Mouse (Mus musculus) natural killer cell, adult 2 months (primary cell): ENCODE data around the gene Tulp2.
"Not testable (repeated sequence)": the region's sequence is repeated elsewhere in the genome, so short reads cannot be mapped to it uniquely, and the experiment has no call there.

ENCODE experiments used
- DNase-seq, 2 experiments: peaks; one replicate each; pipeline ENCODE4 v3.0.0; 2022; ENCODE audit warnings: low spot score in 2 of 2

Gene Tulp2

GRCm38 (mm10) chr7:45459564-45460140, 22.0 kb upstream of the Tulp2 start, which contains the start of gene Ftl1:
TSS of gene Ftl1 (minus strand) at chr7:45459884.
- peak; percentile 93 to 96 for DNase-seq

- no peak for DNase-seq
Observed at GRCm38 (mm10) chr7:45460377-45460776, 21.3 kb upstream of the Tulp2 start.

DNA sequence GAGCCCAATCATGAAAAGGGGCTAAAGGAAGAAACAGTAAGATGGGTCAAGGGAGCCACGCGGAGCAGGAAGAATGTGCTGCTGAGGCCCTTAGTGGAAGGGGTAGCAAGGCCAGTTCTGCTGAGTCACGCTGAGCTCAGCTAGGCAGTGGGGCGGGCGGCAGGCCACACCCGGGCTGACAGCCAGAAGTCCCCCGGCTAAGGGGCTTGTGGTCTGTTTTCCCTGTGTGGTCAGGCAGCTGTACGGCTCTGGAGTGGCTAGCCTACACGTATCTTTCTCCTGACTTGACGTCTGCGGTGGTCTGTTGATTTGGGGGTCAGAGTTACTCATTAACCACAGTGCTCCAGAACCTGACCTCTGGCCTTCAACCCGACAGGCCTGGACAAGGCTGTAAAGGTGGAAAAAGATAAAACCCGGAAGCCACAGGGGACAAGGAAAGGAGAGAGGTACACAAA, 20.8 kb upstream of the Tulp2 start:
- DNase-seq, result peak; percentile 38 to 46

GRCm38 (mm10) chr7:45461326-45461725, 20.4 kb upstream of the Tulp2 start:
- no peak for DNase-seq

- no peak for DNase-seq
Observed at GRCm38 (mm10) chr7:45461781-45462180, 19.9 kb upstream of the Tulp2 start.

- DNase-seq, result no peak
Observed at GRCm38 (mm10) chr7:45462325-45462724, 19.4 kb upstream of the Tulp2 start.

GRCm38 (mm10) chr7:45462868-45463267, 18.8 kb upstream of the Tulp2 start:
- DNase-seq, result not testable (repeated sequence)

GRCm38 (mm10) chr7:45463987-45464778, 17.5 kb upstream of the Tulp2 start:
- DNase-seq, result no peak

GRCm38 (mm10) chr7:45465112-45465511, 16.6 kb upstream of the Tulp2 start:
- DNase-seq, result no peak

DNA sequence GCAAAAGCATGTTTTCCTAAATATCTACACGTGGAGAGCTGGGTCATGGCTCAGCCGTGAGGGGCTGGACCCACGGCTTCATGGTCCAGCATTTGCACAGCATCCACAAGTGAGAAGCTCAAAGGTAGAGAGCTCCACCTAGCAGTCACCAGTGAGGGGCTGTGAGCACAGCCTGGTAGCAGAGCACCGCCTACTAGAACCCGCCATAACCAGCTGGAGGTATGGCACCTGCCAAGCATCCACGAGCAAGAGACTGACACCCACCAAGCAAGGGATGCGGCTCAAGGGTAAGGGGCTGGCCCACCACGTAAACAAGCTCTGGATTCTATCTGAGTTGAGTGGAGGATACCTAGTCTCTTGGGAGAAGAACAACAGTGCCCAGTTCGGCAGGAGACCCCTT, 16.1 kb upstream of the Tulp2 start:
- no peak for DNase-seq

DNA sequence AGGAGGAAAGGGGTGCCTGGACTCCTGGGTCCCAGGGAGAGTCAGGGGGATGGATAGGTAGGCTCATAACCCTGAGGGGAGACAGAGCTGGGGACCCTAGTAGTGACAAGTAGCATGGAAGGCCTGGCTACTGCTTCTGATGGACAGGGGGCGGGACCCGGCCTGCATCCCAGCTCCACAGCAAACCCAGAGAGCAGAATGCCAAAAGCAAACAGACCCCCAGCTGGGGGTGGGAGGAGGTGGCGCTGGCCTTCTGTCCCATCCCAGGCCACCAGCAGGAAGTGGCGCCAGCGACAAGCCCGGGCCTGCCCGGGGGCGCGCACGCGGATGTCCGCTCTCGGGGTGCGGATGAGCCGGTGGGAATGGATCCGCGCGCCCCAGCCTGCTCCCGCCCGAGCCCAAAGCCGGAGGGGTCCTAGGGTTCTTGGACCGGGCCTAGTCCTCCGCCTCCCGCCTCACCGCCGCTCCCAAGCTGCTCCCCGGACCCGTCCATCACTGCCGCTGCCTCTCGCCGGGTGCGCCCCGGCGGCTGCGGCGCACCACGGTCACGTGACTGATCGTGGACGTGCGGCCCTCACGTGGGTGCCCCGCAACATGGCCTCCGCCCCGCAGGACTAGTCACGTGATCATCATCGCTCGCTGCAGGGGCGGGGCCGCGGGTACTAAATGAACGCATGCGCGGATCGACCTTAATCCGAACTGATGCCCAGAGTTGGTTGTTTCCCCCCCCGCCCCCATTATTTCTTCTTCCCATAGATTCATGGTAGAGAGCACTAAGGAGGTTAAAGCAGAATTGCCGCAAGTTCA, 15.2 kb upstream of the Tulp2 start, which contains the start of gene Bax:
Gene Bax, minus strand, starts transcription at position 616 of the 807 bp plus-strand sequence.
- peak; percentile 91 to 94 for DNase-seq

GRCm38 (mm10) chr7:45467090-45467670, 14.5 kb upstream of the Tulp2 start:
- DNase-seq, result no peak

DNA sequence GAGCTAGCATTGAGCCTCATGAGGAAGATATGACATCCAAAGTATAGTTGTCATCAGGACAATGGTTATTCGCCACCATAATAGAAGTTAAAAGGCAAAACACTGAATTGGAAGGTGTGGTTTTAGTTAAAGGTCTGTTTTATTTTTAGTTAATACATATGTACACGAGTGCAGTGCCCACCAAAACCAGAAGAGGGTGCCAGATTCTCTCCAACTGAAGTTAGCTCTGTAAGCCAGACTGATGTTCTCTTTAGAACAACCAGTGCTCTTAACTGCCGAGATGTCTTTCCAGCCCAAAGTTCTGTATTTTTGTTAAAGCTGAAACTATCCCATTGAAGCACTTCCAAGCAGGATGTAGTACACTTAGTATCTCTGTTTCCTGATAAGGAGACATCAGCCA, 10.8 kb upstream of the Tulp2 start:
- peak; percentile 57 to 73 for DNase-seq

- no peak for DNase-seq
Observed at GRCm38 (mm10) chr7:45475291-45475969, 6.2 kb upstream of the Tulp2 start.

DNA sequence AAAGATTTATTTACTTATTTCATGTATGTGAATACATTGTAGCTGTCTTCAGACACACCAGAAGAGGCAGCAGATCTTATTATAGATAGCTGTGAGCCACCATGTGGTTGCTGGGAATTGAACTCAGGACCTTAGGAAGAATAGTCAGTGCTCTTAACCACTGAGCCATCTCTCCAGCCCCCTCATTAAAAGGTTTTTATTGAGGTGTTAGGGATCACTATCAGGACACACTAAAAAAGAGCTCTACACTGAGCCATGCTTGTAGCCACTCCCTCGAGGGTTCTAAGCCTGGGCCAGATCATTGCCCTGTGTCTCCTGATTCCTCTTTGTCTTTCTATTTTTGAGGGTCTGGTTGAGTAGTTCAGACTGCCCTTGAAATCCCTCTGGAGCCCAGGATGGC, 5.2 kb upstream of the Tulp2 start:
- DNase-seq, result no peak

GRCm38 (mm10) chr7:45477003-45477402, 4.7 kb upstream of the Tulp2 start:
- peak; percentile 41 to 56 for DNase-seq

DNA sequence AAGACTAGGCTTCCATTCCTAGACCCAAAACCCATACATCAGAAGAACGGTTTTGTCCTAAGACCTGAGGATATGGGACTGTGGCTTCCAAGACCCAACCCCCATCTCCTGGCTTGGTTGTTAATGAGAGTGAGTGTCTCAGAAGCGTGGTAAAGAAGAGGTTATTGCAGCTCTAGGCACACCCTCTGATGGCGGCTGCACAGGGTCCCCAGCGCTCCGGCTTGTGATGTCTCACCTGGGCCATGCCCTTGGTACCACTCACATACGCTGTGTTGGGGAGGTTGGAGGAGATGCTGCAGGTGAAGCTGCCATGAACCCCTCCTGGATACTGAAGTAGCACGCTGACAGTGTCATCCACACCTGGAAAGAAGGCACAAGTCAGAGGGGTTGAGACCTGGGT, 2.9 kb upstream of the Tulp2 start:
- DNase-seq, result no peak

DNA sequence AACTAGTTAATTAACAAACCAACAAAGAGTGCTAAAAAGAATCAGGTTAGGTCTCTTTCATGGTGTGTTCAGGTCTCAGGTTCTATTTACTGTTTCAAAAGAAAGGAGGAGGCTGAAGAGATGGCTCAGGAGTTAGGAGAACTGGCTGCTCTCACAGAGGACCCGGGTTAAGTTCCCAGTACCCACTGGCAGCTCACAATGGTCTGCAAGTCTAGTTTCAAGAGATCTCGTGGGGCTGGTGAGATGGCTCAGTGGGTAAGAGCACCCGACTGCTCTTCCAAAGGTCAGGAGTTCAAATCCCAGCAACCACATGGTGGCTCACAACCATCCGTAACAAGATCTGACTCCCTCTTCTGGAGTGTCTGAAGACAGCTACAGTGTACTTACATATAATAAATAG, 1.4 kb upstream of the Tulp2 start:
- not testable (repeated sequence) for DNase-seq

DNA sequence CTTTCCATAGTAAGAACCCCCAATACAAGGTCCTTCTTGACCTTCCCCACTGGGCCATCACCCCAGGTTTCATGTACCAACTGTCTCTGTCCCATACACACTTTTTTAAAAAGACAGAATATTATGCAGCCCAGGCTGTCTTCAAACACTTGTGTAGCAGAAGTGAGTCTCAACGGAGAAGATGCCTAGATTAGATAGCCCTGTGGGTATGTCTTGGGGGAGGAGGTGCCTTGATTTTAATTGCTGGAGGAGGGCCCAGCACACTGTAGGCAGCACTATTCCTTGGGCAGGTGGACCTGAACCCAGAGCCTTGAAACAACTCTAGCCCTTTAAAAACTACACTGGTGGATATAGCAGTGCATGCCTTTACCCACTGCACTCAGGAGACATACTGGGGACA, 489 bp downstream of the Tulp2 start:
- DNase-seq, result no peak

GRCm38 (mm10) chr7:45484985-45485384, 3.3 kb downstream of the Tulp2 start:
- not testable (repeated sequence) for DNase-seq

- no peak for DNase-seq
Observed at GRCm38 (mm10) chr7:45486158-45486557, 4.5 kb downstream of the Tulp2 start.
